Mouse (Mus musculus) MEL (cell line): Measurements from ENCODE around the gene Zfp408. TPM values are rescaled to one million over a fixed set of nuclear protein-coding genes. Genes with fewer than 3 reads are reported as not detected.
A peak's percentile ranks its signal among the peaks of the same experiment; 100 is the strongest.

Experiments used
- DNase-seq: peaks from one replicate; pipeline ENCODE4 v3.0.0; 2011; ENCODE audit warnings: low read depth, low spot score
- H3K27ac ChIP-seq: 2 replicates; pipeline ENCODE4 v1.5.1; 2012; ENCODE audit warnings: low read depth, mild to moderate bottlenecking, control low read depth, low read length, moderate library complexity; ENCODE audit not compliant: control insufficient read depth
- H3K27me3 ChIP-seq, 2 experiments: fragments of 150-350 bp in 1 of 2; sonication (generic) in 1 of 2; 2 replicates each; pipeline ENCODE4 v1.6.1; 2012; ENCODE audit warnings: low read length in 2 of 2, mild to moderate bottlenecking in 2 of 2, improper control_type of control experiment in 1 of 2, moderate library complexity in 1 of 2; ENCODE audit not compliant: insufficient read depth in 2 of 2, control insufficient read depth in 1 of 2
- H3K36me3 ChIP-seq, 2 experiments: 2 replicates each; pipeline ENCODE4 v1.6.1; 2012 to 2014; ENCODE audit warnings: low read length in 2 of 2, improper control_type of control experiment in 1 of 2, inconsistent platforms in 1 of 2, mild to moderate bottlenecking in 1 of 2; ENCODE audit not compliant: insufficient read depth in 2 of 2, control insufficient read depth in 1 of 2
- H3K4me1 ChIP-seq, 2 experiments: fragments of 150-350 bp in 1 of 2; sonication (generic) in 1 of 2; 2 replicates each; pipeline ENCODE4 v1.6.1; 2012; ENCODE audit warnings: low read length in 2 of 2, improper control_type of control experiment in 1 of 2, mild to moderate bottlenecking in 1 of 2; ENCODE audit not compliant: insufficient read depth in 2 of 2, control insufficient read depth in 1 of 2
- H3K4me3 ChIP-seq, 2 experiments: fragments of 150-350 bp in 1 of 2; sonication (generic) in 1 of 2; 2 replicates each; pipeline ENCODE4 v1.5.1; 2012; ENCODE audit warnings: low read depth in 2 of 2, low read length in 2 of 2, mild to moderate bottlenecking in 2 of 2, moderate library complexity in 2 of 2, control low read depth in 1 of 2, improper control_type of control experiment in 1 of 2; ENCODE audit not compliant: control insufficient read depth in 1 of 2, insufficient read depth in 1 of 2
- H3K79me2 ChIP-seq: 2 replicates; pipeline ENCODE4 v1.6.1; 2012; ENCODE audit warnings: mild to moderate bottlenecking, low read length, moderate library complexity; ENCODE audit not compliant: control insufficient read depth, poor library complexity, insufficient read depth
- H3K9ac ChIP-seq: 2 replicates; pipeline ENCODE4 v1.6.1; 2012; ENCODE audit warnings: low read depth, mild to moderate bottlenecking, control low read depth, low read length, moderate library complexity; ENCODE audit not compliant: control insufficient read depth, poor library complexity, severe bottlenecking
- H3K9me3 ChIP-seq: fragments of 150-350 bp; sonication (generic); replicated peaks from 2 replicates; pipeline ENCODE4 v1.6.1; 2012; ENCODE audit warnings: mild to moderate bottlenecking, low read length, improper control_type of control experiment, moderate library complexity; ENCODE audit not compliant: insufficient read depth
- BHLHE40 ChIP-seq: IDR thresholded peaks from 2 replicates; pipeline ENCODE4 v1.6.1; 2012; ENCODE audit warnings: low read depth, mild to moderate bottlenecking, inconsistent platforms, low read length, improper control_type of control experiment, borderline replicate concordance
- CHD1 ChIP-seq: IDR thresholded peaks from 2 replicates; pipeline ENCODE4 v1.6.1; 2012; ENCODE audit warnings: low read depth, mild to moderate bottlenecking, inconsistent platforms, low read length, improper control_type of control experiment
- CHD2 ChIP-seq: IDR thresholded peaks from 2 replicates; pipeline ENCODE4 v1.6.1; 2011; ENCODE audit warnings: low read length, improper control_type of control experiment
- CTCF ChIP-seq, 3 experiments: IDR thresholded peaks in 2 of 3; conservative IDR thresholded peaks in 1 of 3; 2 replicates each; pipeline ENCODE4 v1.5.1; 2011 to 2012; ENCODE audit warnings: low read length in 3 of 3, low read depth in 2 of 3, mild to moderate bottlenecking in 2 of 3, improper control_type of control experiment in 1 of 3, inconsistent platforms in 1 of 3, mixed read lengths in 1 of 3, moderate library complexity in 1 of 3; ENCODE audit not compliant: control insufficient read depth in 1 of 3, insufficient read depth in 1 of 3, poor library complexity in 1 of 3, severe bottlenecking in 1 of 3
- ELF1 ChIP-seq: IDR thresholded peaks from 2 replicates; pipeline ENCODE4 v1.6.1; 2014; ENCODE audit warnings: low read depth, mild to moderate bottlenecking, inconsistent platforms, low read length, improper control_type of control experiment, moderate library complexity
- EP300 ChIP-seq, 2 experiments: IDR thresholded peaks; 2 replicates each; pipeline ENCODE4 v1.6.1; 2011; ENCODE audit warnings: improper control_type of control experiment in 2 of 2, low read length in 2 of 2, low read depth in 1 of 2, mild to moderate bottlenecking in 1 of 2
- ETS1 ChIP-seq: IDR thresholded peaks from 2 replicates; pipeline ENCODE4 v1.6.1; 2012; ENCODE audit warnings: low read depth, mild to moderate bottlenecking, inconsistent platforms, low read length, improper control_type of control experiment, moderate library complexity
- GABPA ChIP-seq: IDR thresholded peaks from 2 replicates; pipeline ENCODE4 v1.6.1; 2012; ENCODE audit warnings: low read depth, mild to moderate bottlenecking, inconsistent platforms, low read length, improper control_type of control experiment, moderate library complexity
- GATA1 ChIP-seq: IDR thresholded peaks from 2 replicates; pipeline ENCODE4 v1.6.1; 2011; ENCODE audit warnings: low read depth, low read length, improper control_type of control experiment
- HCFC1 ChIP-seq: IDR thresholded peaks from 2 replicates; pipeline ENCODE4 v1.6.1; 2012; ENCODE audit warnings: low read depth, mild to moderate bottlenecking, inconsistent platforms, low read length, improper control_type of control experiment, moderate library complexity
- JUND ChIP-seq: IDR thresholded peaks from 2 replicates; pipeline ENCODE4 v1.6.1; 2011; ENCODE audit warnings: low read depth, mild to moderate bottlenecking, improper control_type of control experiment, low read length
- KAT2A ChIP-seq: conservative IDR thresholded peaks from 2 replicates; pipeline ENCODE4 v1.6.1; 2012; ENCODE audit warnings: low read depth, low read length, improper control_type of control experiment, inconsistent platforms
- MAFK ChIP-seq: IDR thresholded peaks from 2 replicates; pipeline ENCODE4 v1.6.1; 2011; ENCODE audit warnings: low read depth, mild to moderate bottlenecking, low read length, improper control_type of control experiment, borderline replicate concordance
- MAX ChIP-seq: IDR thresholded peaks from 2 replicates; pipeline ENCODE4 v1.6.1; 2011; ENCODE audit warnings: low read length, improper control_type of control experiment
- MAZ ChIP-seq: IDR thresholded peaks from 2 replicates; pipeline ENCODE4 v1.6.1; 2012; ENCODE audit warnings: low read depth, mild to moderate bottlenecking, inconsistent platforms, low read length, improper control_type of control experiment
- MEF2A ChIP-seq: IDR thresholded peaks from 2 replicates; pipeline ENCODE4 v1.6.1; 2014; ENCODE audit warnings: low read depth, mild to moderate bottlenecking, inconsistent platforms, low read length, improper control_type of control experiment; ENCODE audit not compliant: poor library complexity, insufficient replicate concordance, severe bottlenecking; ENCODE audit errors: extremely low read depth
- MXI1 ChIP-seq: IDR thresholded peaks from 2 replicates; pipeline ENCODE4 v1.6.1; 2011; ENCODE audit warnings: mild to moderate bottlenecking, low read depth, low read length, improper control_type of control experiment
- MYB ChIP-seq: IDR thresholded peaks from 2 replicates; pipeline ENCODE4 v1.6.1; 2011; ENCODE audit warnings: mild to moderate bottlenecking, low read depth, low read length, improper control_type of control experiment
- MYC ChIP-seq: IDR thresholded peaks from 2 replicates; pipeline ENCODE4 v1.6.1; 2011; ENCODE audit warnings: low read depth, mild to moderate bottlenecking, low read length, improper control_type of control experiment, moderate library complexity
- NELFE ChIP-seq: IDR thresholded peaks from 2 replicates; pipeline ENCODE4 v1.6.1; 2011; ENCODE audit warnings: low read depth, low read length, improper control_type of control experiment
- NRF1 ChIP-seq: IDR thresholded peaks from 2 replicates; pipeline ENCODE4 v1.6.1; 2014; ENCODE audit warnings: low read depth, mild to moderate bottlenecking, inconsistent platforms, low read length, improper control_type of control experiment, moderate library complexity; ENCODE audit not compliant: poor library complexity, insufficient read depth, severe bottlenecking
- POLR2A ChIP-seq, 2 experiments: IDR thresholded peaks; 2 replicates each; pipeline ENCODE4 v1.6.1; 2011 to 2012; ENCODE audit warnings: low read length in 2 of 2, mild to moderate bottlenecking in 2 of 2, control low read depth in 1 of 2, improper control_type of control experiment in 1 of 2, low read depth in 1 of 2, moderate library complexity in 1 of 2; ENCODE audit not compliant: control insufficient read depth in 1 of 2, insufficient read depth in 1 of 2, poor library complexity in 1 of 2
- POLR2AphosphoS2 ChIP-seq: IDR thresholded peaks from 2 replicates; pipeline ENCODE4 v1.6.1; 2011; ENCODE audit warnings: low read length, improper control_type of control experiment
- POLR2AphosphoS5 ChIP-seq: IDR thresholded peaks from 2 replicates; pipeline ENCODE4 v1.6.1; 2012; ENCODE audit warnings: low read depth, borderline replicate concordance, mild to moderate bottlenecking, inconsistent platforms, low read length, moderate library complexity, mixed read lengths
- RAD21 ChIP-seq: IDR thresholded peaks from 2 replicates; pipeline ENCODE4 v1.6.1; 2011; ENCODE audit warnings: mild to moderate bottlenecking, low read depth, low read length, improper control_type of control experiment
- RCOR1 ChIP-seq: IDR thresholded peaks from 2 replicates; pipeline ENCODE4 v1.6.1; 2012; ENCODE audit warnings: low read depth, mild to moderate bottlenecking, inconsistent platforms, low read length, improper control_type of control experiment
- SIN3A ChIP-seq: IDR thresholded peaks from 2 replicates; pipeline ENCODE4 v1.6.1; 2012; ENCODE audit warnings: low read length, improper control_type of control experiment, inconsistent platforms
- SMC3 ChIP-seq: IDR thresholded peaks from 2 replicates; pipeline ENCODE4 v1.6.1; 2011; ENCODE audit warnings: low read depth, low read length, improper control_type of control experiment
- TAL1 ChIP-seq: IDR thresholded peaks from 2 replicates; pipeline ENCODE4 v1.6.1; 2012; ENCODE audit warnings: mild to moderate bottlenecking, inconsistent platforms, low read length, moderate library complexity, mixed read lengths
- TBP ChIP-seq: IDR thresholded peaks from 2 replicates; pipeline ENCODE4 v1.8.0; 2011; ENCODE audit warnings: low read depth, low read length, improper control_type of control experiment
- TCF12 ChIP-seq: IDR thresholded peaks from 2 replicates; pipeline ENCODE4 v1.6.1; 2014; ENCODE audit warnings: low read depth, mild to moderate bottlenecking, inconsistent platforms, low read length, improper control_type of control experiment, moderate library complexity
- UBTF ChIP-seq: IDR thresholded peaks from 2 replicates; pipeline ENCODE4 v1.6.1; 2012; ENCODE audit warnings: low read depth, mild to moderate bottlenecking, inconsistent platforms, low read length, improper control_type of control experiment, moderate library complexity, borderline replicate concordance; ENCODE audit not compliant: insufficient read depth
- USF1 ChIP-seq: IDR thresholded peaks from 2 replicates; pipeline ENCODE4 v1.6.1; 2014; ENCODE audit warnings: low read depth, mild to moderate bottlenecking, inconsistent platforms, low read length, improper control_type of control experiment, moderate library complexity
- USF2 ChIP-seq, 2 experiments: IDR thresholded peaks; 2 replicates each; pipeline ENCODE4 v1.6.1; 2011 to 2012; ENCODE audit warnings: improper control_type of control experiment in 2 of 2, low read length in 2 of 2, borderline replicate concordance in 1 of 2, inconsistent platforms in 1 of 2, low read depth in 1 of 2, mild to moderate bottlenecking in 1 of 2; ENCODE audit not compliant: insufficient read depth in 1 of 2
- ZC3H11A ChIP-seq: IDR thresholded peaks from 2 replicates; pipeline ENCODE4 v1.6.1; 2012; ENCODE audit warnings: low read depth, mild to moderate bottlenecking, inconsistent platforms, low read length, improper control_type of control experiment
- ZKSCAN1 ChIP-seq: IDR thresholded peaks from 2 replicates; pipeline ENCODE4 v1.6.1; 2012; ENCODE audit warnings: low read depth, mild to moderate bottlenecking, inconsistent platforms, low read length, improper control_type of control experiment, moderate library complexity
- ZMIZ1 ChIP-seq: IDR thresholded peaks from 2 replicates; pipeline ENCODE4 v1.6.1; 2012; ENCODE audit warnings: low read depth, mild to moderate bottlenecking, inconsistent platforms, low read length, improper control_type of control experiment, moderate library complexity
- polyA plus RNA-seq, 2 experiments: library from polyadenylated mRNA; stranded (reverse) in 1 of 2; unstranded in 1 of 2; fragments of >175 nt in 1 of 2; fragments of >200 nt in 1 of 2; gene quantifications; 2 replicates each; pipeline versions ENCODE4 v1.2.1 to v1.2.4; 2012; ENCODE audit warnings: low replicate concordance in 2 of 2, low read depth in 1 of 2; ENCODE audit not compliant: insufficient read length in 2 of 2, insufficient read depth in 1 of 2, missing spikeins in 1 of 2
- total RNA-seq: library from RNA; depleted of rRNA; stranded (reverse); fragments of 300-350 nt; gene quantifications from 2 replicates; pipeline ENCODE4 v1.2.3, GENCODE M21; 2012

Zfp408 gene
- total and polyA plus RNA-seq, 3 experiments: 10.4 to 16.4 TPM; not detected in 1

GRCm38 (mm10) chr2:91634841-91635240, 14.8 kb downstream of the Zfp408 start:
- H3K9ac ChIP-seq: peak overlapping the region; percentile 49
- TF ChIP-seq POLR2A (IDR thresholded peaks at IDR 0.05; ENCODE audit: control insufficient read depth in 1 of 2, insufficient read depth in 1 of 2, low read depth in 1 of 2, low read length in 2 of 2, poor library complexity in 1 of 2): no peak
- no peak for TF ChIP-seq USF2 (IDR thresholded peaks at IDR 0.05; ENCODE audit: borderline replicate concordance in 1 of 2, insufficient read depth in 1 of 2, low read depth in 1 of 2, low read length in 2 of 2)
- no peak for TF ChIP-seq POLR2AphosphoS2
- 0 out of 2 replicates have a peak, but pooled peaks have one; percentile 36 for TF ChIP-seq POLR2AphosphoS5
- no peak for TF ChIP-seq MAX
- peak; percentile 55; the same call in 1 of the 2 replicates for TF ChIP-seq USF1
- peak; percentile 91 to 97 for TF ChIP-seq EP300 (IDR thresholded peaks at IDR 0.05; ENCODE audit: low read depth in 1 of 2, low read length in 2 of 2)
- no peak for TF ChIP-seq CHD1
- TF ChIP-seq TCF12: peak; percentile 99
- no peak for TF ChIP-seq ELF1
- peak; percentile 93 for TF ChIP-seq TAL1
- TF ChIP-seq CTCF (IDR thresholded peaks at IDR 0.05 in 2 of 3, conservative IDR thresholded peaks at IDR 0.05 in 1 of 3; ENCODE audit: control insufficient read depth in 1 of 3, insufficient read depth in 1 of 3, low read depth in 2 of 3, low read length in 3 of 3, poor library complexity in 1 of 3, severe bottlenecking in 1 of 3): no peak
- no peak for TF ChIP-seq ZMIZ1
- TF ChIP-seq NELFE: no peak
- peak; percentile 88 for TF ChIP-seq RCOR1
- peak; percentile 58; the same call in 1 of the 2 replicates for TF ChIP-seq HCFC1
- peak; percentile 70 for TF ChIP-seq BHLHE40
- TF ChIP-seq MYC: no peak
- TF ChIP-seq MAFK: no peak
- TF ChIP-seq MXI1: peak; percentile 39; the same call in 1 of the 2 replicates
- no peak for TF ChIP-seq RAD21
- peak; percentile 99 for TF ChIP-seq ETS1
- TF ChIP-seq TBP: 0 out of 2 replicates have a peak, but pooled peaks have one; percentile 34
- TF ChIP-seq JUND: no peak
- TF ChIP-seq MAZ: peak; percentile 81; the same call in 1 of the 2 replicates
- 0 out of 2 replicates have a peak, but pooled peaks have one; percentile 21 for TF ChIP-seq KAT2A
- TF ChIP-seq MYB: peak; percentile 75
- peak; percentile 62; the same call in 1 of the 2 replicates for TF ChIP-seq MEF2A
- TF ChIP-seq SMC3: no peak
- peak; percentile 88 for TF ChIP-seq GATA1
- peak; percentile 76 for TF ChIP-seq SIN3A
- no peak for TF ChIP-seq UBTF
- TF ChIP-seq CHD2: peak; percentile 83
- TF ChIP-seq ZC3H11A: no peak
- TF ChIP-seq GABPA: no peak
- no peak; the same call in 1 of the 2 replicates for TF ChIP-seq NRF1
- TF ChIP-seq ZKSCAN1: no peak

More at GRCm38 (mm10) chr2:91634841-91635240, 14.8 kb downstream of the Zfp408 start:
- H3K9me3 ChIP-seq: no peaks in the 10 kb centered on the region
- H3K27me3 ChIP-seq: no peaks in the 10 kb centered on the region
- peak; percentile 89 for DNase-seq
- peak overlapping the region; percentile 57 for H3K27ac ChIP-seq
- peaks cover 0 to 12% of the 10 kb centered on the region in 2 experiments; a peak in 2 of 4 replicates for H3K36me3 ChIP-seq
- H3K79me2 ChIP-seq: no peaks in the 10 kb centered on the region
- H3K4me3 ChIP-seq: peak overlapping the region; percentile 3 to 32; a peak in 3 of 4 replicates
- peaks cover 15 to 17% of the 10 kb centered on the region in 2 experiments for H3K4me1 ChIP-seq
